Mouse (Mus musculus) cerebellum, adult 11 months (tissue): ENCODE results near the gene Cand1.

Source experiments
- DNase-seq: peaks from one replicate; pipeline ENCODE4 v3.0.0; 2022

The Cand1 gene

DNA sequence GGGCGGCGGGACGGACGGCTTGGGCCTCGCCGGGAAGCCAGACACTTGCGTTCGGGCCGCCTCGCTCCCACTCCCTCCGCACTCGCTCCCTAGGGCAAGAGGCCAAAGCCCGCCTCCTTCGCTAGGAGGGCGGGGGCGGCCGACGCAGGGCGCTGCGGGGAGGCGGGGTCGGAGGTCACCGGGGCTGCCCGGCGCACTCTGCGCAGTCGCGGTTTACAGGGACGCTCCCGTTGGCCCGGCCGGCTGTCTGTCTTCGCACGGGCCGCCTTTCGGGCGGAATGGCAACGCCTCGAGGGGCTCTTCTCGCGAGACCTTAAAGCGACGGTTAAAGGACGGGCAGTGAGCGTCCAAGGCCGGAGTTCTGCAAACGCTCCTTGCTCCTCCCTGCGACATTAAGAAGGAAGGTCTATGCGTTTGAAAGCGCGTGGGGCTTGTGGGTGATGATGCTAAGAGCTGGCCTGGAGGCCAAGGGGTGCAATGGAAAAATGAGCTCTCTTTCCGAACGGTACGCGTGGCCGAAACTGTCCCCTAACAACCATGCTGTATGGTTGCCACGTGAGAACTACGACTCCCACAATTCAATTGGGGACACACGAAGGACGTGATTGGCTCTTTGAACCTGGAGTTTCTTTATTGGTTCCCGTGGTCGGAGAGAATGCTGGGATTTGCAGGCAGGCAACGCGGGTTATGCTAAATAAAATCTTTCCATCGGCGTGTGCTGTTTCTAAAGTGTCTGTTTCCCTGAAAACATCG lies at the start of gene Cand1:
Gene Cand1, minus strand, starts transcription at position 87 of the 753 bp plus-strand sequence.
- DNase-seq, result peak; percentile 99

DNA sequence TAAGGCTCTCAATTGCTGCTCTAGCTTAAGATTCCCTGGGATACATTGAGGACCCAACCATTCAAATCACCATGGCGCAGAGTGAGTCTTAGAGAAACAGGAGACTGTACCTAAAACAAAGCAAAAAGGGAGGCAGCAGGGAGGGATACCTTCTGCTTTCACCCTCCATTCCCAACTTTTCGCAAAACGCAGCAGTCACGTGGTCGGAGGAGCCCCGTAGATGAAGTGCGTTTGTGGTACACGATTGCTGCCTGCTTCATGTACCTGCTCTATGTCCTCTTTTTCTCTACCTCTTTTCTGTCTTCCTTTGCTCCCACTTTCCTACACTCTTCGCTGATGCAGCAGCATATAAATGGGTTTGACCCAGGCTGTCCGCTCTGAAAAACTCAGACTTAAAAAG lies 39.0 kb upstream of the Cand1 start:
- DNase-seq, result no peak

DNA sequence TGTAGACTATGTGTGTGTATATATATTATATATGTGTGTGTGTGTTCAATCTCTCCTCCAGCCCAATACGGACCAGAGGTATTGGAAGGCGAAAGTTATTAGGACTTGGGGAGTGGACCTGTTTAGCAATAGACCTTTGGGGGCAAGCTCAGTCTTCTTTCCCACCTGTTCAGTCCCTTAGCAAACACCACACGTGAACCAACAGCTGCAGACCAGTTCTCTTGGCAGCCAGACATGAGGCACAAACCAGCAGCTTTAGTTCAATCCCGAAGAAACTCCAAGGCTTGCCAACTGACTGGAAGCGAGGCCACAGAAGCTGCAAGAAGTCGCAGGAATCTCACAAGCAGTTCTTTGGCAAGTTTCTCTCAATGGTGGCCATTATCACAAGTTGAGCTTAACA lies 34.5 kb upstream of the Cand1 start:
- no peak for DNase-seq

DNA sequence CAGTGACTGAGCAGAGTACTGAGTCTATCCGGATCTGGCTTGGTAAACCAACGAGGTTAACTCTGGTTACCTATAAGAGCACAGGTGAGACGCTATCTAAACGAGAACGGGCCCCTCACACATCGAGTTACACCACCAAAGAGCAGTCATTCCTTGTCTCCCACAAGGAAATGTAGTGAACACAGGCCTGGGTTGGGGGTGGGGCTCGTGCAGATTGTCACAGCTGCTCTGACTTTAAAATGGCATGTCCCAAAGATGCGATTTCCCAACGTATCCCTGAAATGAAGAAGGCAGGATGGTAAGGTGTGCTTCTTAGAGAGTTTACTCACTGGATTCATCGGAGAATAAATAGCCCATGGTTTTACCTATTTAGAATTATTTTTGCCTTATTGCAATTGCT lies 32.7 kb upstream of the Cand1 start:
- no peak for DNase-seq

DNA sequence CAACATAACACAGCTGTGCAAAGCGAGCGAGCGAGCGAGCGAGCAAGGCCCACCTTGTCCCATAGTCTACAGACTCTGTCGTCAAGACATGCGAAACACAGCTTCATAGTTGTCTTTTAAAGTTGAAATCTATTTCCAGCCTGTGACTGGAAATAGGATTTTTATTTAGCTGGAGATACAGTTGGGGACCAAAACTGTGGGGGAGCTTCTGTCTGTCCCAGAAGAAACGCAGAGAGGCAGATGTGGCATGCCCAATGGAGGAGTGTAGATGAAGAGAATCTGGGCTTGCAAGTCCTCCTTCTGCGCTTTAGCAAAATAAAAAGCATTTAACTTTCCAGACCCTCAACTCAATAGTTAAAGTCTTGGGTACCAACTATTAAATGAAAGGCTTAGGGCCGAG lies 32.1 kb upstream of the Cand1 start:
- no peak for DNase-seq

DNA sequence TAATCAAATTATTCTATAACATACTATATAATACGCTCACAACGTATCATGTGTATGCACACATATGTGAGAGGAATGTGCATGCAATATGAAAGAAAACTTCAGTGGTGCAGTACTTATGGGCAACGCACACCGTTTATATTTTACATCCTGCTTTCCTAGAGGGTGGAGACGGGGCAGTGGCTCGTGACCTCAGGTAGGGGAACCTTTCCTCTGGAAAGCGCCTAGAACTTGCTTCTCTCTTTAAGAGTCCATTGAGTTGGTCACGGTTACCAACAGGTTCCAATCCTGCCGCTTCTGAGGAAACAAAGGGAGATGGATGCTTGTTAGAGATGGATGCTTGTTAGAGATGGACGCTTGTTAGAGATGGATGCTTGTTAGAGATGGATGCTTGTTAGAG lies 31.2 kb upstream of the Cand1 start:
- DNase-seq, result no peak

DNA sequence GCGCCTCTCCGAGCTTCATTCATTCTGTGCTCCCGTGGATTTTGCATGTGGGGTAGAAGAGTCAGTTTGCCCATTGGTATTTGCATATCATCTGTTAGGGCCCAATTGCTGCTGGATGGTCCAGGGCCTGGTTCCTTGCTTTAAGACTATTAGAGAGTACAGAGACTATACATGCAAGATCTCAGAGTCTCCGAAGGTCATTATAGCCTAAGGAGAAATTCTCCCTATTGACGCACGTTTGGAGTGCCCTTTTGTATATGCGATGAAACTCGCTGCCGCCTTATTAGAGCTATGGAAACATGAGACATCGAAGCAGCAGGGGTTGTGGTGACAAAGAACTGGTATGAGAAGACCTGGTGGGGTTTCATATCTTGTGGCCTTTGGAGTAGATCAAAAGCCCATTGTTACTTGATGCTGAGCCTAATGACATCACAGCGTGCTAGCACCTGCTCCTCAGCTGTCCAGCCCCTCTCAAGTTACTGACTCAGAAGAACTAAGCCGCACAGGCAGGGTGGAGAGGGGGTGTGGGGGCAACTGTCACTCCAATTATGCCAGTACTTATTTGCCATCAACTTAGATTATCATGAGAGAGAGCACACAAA lies 30.6 kb upstream of the Cand1 start:
- DNase-seq, result no peak

DNA sequence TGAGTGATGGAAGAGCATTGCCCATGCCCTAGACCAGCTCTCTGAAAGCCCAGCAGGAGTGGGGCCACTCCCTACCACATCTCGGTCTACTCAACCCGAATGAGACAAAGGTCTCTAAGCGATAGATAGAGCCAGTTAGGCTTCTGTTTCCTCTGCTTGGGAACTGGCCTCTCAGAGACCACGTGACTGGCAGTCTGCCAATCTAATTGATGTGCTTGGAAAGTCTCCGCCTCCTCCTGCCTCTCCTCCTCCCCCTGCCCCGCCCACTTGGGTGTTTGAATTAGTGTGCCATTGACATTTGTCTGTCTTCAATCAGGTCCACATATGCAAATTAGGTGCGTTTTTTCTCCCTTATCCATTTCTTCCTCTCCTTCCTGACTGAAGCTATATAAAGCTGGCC lies 24.9 kb upstream of the Cand1 start:
- no peak for DNase-seq

DNA sequence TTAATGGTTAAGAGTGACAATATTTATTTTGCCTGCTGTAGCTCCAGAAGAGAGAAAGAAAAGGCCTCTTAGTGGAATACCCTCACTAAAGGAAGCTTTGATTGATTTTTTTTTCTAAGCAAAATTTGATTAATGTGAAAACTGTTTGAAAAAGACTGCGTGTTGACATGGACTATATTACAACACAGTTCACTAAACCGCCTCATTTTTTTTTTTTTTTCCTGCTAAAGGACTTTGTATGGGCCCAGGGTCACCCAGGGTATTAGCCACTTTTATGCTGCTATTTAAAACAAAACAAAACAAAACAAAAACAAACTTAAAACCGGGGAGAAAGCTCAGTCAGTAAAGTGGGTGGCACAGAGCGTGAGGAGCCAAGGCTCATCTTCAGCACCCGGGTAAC lies 23.0 kb upstream of the Cand1 start:
- no peak for DNase-seq

DNA sequence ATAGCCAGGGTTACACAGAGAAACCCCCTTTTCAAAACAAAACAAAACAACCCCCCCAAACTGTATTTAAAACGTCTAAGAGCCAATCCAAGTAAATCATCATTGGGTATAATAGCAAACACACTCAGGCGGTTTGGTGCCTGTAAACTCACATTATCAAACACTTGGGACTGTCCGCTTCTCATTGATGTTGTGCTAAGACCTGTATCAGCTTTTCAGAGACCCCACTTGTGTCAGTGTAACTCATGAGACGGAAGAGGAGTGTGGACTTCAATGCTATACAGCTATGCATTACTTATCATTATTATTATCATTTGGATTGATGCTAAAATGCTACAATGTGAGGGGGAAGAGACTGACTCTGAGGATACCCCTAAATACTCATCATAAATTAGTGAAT lies 18.0 kb upstream of the Cand1 start:
- no peak for DNase-seq

DNA sequence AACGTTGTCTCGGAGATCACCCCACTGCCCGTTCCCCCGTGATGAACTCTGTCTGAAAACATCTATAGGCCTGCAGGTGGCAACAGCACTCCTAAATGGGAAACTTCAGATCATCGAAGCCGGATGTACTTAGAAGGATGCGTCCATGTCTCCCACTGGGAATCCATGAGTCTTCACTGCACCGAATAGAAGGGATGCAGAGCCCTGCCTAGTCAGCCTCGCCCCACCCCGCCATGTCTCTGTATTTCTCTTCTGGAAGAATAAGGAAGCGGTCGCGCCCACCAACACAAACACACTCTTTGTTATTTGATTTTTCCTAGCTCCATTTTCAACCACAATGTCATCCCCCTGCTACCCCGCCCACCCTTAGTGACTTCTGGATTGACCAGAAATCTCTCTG lies 4.3 kb upstream of the Cand1 start:
- DNase-seq, result no peak

DNA sequence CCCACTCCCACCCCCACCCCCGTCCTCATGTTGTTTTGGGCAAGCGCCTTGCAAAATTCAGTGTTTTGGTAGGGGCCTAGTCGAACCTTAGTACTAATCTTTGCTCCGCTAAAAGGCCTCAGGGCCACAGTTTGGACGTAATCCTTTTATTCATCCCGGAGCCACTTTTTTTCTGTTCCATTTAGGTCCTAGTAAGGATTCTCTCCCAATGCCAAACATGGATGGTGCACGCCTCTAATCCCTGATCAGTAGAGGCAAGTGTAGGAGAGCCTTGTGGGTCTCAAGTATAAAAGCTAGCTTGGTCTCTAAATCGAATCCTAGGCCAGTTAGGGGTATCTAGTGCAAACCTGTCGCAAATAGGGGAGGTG lies 851 bp upstream of the Cand1 start:
- no peak for DNase-seq

DNA sequence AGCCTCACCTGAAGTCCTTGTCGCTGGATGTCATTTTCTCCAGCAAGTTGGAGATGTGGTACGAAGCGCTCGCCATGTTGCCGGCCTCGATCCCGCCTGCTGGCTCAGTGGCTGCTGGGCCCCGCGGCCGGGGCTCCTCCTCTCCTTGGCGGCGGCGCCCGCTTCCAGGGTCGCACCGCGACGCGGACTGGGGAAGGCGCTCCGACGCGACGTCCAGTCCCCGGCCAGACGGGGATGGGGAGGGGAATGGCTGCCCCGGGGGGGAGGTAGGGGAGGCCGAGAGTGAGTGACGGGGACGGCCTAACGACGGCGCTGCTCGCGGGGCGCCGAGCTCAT lies 254 bp downstream of the Cand1 start:
- no peak for DNase-seq

DNA sequence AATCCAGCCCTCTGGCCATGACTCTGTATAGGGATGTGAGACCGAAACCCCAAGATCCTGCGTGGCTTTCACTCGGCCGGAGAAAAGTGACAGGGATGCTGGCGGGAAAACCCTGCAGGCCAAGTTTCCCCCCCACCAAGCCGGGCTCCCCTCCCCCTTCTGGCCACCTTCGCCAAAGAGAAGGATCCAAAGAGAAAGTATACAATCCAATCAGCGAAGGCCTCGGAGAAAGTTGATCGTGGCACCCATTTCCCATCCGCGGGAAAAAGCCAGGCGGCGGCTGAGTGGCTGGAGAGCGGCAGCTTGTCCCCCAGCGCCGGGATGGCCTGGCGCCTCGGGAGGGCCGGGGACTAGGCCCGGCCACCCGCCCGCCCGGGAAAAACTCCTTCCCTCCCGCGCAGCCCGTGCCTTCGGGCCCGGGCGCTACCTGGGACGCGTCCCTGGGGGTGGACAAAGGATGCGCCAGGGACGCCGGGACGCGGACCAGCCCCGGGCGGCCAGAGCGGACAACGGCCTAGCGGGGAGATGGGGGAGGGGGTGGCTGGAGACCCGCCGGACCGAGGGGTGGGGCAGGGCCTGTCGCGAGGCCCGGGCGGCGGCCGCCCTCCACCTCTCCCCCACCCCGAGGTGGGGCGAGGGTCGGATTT lies 747 bp downstream of the Cand1 start:
- DNase-seq, result peak; percentile 55

DNA sequence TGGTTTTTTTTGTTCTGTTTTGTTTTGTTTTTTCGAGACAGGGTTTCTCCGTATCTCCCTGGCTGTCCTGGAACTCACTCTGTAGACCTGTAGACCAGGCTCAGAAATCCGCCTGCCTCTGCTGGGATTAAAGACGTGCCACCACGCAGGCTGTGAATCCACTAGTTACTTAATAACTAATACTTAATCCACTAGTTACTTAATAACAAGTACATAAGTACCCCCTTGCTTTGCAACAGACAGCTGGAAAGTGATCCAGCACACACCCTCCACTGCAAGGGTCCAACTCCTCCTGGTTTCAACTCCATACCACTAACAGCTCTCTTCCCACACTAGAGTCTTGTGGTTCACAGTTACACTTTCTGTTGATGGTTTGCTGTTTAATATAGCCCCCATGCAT lies 8.3 kb downstream of the Cand1 start:
- DNase-seq, result no peak

DNA sequence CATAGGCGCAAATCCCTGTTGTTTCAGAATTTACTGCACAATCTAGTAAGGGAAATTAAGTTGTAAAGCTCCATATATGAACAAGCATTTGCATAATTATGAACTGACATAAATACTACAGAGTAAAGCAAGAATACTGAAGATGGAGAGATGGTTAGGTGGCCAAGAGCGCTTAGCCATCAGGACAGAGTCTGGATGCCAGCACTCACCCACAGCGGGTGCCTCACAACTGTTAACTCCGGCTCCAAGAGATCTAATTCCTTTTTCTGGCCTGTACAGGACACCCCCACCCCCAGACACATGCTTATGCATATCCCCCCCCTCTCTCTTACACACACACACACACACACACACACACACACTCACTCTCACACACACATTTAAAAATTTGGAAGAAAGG lies 9.2 kb downstream of the Cand1 start:
- DNase-seq, result no peak

DNA sequence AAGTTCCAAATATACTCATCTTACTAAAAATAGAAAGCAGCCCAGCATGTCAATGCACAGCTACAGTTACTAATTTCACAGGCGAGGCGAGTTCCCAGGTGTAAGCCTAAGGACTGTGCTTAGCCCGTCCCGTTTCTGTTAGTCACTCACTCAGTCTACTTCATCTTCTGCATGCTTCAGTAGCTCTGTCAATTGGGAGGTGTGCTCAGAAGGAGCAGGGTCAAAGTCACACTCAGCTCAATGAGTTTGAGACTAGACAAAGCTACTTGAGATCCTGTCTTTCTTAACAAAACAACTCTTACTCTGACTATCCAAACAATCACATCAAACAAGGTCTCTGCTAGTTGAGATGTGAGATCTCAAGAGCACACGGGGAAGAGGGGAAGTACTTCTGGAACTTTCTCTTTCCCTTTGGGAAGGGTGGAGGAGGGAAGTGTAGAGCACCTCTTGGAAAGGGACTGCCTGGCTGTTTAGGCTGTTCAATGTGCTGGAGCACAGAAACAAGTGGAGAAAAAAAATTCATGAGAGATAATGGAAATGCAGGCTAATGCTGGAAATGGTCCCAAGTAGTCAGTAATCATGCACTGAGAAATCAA lies 9.7 kb downstream of the Cand1 start:
- no peak for DNase-seq

DNA sequence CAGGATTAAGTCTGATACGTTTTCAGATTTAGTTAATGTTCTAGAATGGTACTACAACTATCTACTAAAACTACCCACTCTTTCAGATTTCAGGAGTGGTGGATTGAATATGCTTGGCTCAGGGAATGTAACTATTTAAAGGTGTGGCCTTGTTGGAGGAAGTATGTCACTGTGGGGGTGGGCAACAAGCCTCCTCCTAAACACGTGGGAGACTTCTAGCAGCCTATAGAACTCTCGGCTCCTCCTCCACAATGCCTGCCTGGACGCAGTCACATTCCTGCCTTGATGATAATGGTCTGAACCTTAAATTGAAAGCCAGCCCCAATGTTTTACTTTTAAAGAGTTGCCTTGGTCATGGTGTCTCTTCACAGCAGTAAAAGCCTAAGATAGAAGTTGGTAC lies 16.2 kb downstream of the Cand1 start:
- DNase-seq, result no peak

DNA sequence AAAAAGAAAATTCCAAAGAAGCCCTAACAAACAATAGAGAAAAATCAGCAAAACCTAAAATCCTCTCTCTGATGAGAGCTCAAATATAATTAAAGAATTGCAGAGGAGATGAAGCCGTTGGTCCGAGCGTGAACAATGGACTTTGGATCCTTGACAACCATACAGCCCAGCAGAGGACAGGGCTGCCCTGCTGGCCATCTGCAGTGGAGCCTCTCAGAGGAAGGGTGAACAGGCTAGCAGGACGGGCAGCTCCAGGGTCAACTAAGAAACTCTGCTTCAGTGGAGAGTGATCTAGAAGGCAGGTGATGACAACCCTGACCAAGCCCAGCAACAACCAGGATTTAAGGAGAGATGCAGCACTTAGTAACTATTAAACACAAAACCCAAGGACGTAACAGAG lies 18.2 kb downstream of the Cand1 start:
- no peak for DNase-seq

DNA sequence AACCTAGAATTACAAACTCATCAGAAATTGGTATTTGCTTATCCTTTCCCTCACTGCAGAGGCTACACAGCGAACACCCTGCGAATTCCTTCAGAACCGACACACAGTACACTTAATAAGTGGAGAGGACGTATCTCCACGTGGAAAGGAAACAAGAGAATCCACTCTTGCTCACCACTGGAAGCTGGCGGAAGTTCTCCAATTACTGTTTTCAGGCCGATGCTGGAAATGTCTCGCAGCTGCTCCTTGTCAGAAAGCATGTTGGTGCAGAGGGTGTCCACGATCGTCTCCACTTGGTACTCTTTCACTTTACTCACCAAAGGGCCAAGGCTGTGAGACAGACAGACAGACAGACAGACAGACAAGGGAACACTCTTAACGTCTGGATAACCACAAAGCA lies 20.4 kb downstream of the Cand1 start:
- no peak for DNase-seq

DNA sequence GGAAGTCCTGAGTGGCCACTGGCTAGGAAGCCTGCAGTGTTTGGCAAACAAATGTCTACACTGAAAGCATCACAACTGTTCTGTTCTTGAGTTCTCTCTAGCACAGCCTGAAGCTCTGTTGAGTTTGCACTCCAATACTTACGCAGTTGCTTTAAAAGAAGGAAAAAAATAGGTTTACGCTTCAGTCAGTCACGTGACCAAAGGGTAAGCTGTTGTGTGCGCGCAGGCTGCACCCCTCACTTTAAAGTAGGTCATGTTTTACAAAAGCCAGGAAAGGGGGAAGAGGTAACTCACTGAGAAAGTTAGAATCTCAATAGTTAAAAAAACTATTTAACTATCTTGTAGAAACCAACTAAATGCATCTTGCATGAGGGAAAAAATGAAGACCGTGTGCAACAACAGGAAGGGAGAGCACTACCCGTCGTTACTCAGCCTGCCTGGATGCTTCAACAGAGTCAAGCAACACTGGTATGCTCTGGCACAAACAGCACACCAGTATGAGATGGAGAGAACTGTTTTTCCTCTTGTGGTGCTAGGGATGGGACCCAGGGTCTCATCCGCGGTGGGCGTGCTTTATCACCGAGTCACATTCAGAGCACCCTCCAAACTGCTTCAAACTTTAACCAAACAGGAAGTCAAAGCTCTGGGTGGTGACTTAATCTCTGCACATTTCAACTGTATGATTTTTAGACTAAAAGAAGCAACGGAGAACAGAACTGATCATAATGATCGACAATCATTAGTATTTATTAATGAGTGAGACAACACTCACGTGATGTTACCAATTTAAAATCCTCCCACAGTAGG lies 21.4 kb downstream of the Cand1 start:
- no peak for DNase-seq

DNA sequence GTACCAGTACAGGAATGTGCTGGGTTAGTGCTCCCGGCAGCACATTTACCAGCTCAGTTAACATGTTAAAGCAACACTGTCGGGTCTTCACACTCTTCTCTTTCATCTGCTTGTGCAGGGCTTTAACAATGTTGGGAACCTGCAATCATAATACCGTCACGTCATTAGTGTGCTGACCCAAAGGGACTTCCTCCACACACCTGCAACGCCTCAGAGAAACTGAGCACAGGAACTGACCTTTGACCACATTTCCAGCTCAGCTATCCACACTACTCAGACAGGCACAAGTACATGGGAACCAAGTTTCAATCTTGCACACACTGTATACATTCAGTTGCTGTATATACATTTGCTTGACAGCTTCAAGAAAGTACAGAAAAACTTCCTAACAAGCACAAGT lies 27.4 kb downstream of the Cand1 start:
- DNase-seq, result no peak

DNA sequence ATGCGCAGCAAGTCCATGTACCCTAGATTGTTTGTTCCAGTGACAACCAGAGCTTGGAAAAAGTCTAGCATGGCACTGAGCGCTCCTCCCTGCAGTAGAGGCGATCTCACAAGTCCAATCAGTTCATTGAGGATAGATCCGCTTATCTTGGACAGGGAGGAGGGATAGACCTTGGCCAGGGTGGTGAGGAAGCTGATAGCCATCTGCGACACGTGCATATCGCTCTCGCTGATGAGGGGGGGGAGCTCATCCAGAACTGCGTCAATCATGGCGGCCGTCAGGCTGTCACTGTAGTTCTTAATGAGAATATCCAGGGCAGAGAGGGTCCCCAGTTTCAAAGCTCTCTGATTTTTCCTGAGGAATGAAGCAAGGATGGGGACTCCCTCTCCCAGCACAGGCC lies 28.6 kb downstream of the Cand1 start:
- no peak for DNase-seq
